Mouse (Mus musculus): Measurements from ENCODE around the gene Gpn3.

DNA sequence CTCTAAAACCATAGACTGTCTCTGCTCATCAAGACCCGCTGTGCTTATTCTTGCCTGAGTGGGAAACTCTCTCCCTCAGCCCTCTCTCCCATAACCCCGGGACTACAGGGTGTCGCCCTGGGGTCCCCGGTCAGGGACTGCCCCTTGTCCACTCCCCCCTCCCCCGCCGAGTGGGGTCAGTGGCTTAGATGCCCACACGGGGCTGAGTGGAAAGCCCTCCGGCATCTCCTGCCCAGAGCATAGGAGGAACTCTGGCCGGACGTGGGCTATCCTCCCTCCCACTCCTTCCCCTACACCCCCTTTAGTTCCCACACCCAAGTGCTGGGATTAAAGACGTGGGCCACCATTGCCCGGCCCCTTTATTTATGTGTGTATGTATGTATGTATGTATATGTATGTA lies 43.8 kb downstream of the Gpn3 start:
- TF ChIP-seq CTCF (IDR thresholded peaks at IDR 0.05; ENCODE audit: insufficient read depth, low read length): no peak
- no peak for TF ChIP-seq POLR2A (IDR thresholded peaks at IDR 0.05; ENCODE audit: borderline replicate concordance, extremely low read depth, low read depth, low read length)

Measured in lung, adult 2 months (tissue).